Mouse (Mus musculus) testis, adult 2 months (tissue): ENCODE data around the gene Spen. TPM values are rescaled to one million over a fixed set of nuclear protein-coding genes. Genes with fewer than 3 reads are reported as not detected.
"Not testable (repeated sequence)": the region's sequence is repeated elsewhere in the genome, so short reads cannot be mapped to it uniquely, and the experiment has no call there.

ENCODE experiments used
- H3K27ac ChIP-seq: fragments of 200-500 bp; 2 replicates; pipeline ENCODE4 v1.5.1; 2012; ENCODE audit warnings: low read depth, low read length; ENCODE audit not compliant: control insufficient read depth, insufficient read depth
- H3K27me3 ChIP-seq: fragments of 200-500 bp; 2 replicates; pipeline ENCODE4 v1.6.1; 2012; ENCODE audit warnings: mild to moderate bottlenecking, low read length, moderate library complexity; ENCODE audit not compliant: control insufficient read depth, insufficient read depth
- H3K36me3 ChIP-seq: fragments of 200-500 bp; 2 replicates; pipeline ENCODE4 v1.6.1; 2012; ENCODE audit warnings: mild to moderate bottlenecking, low read length; ENCODE audit not compliant: control insufficient read depth, insufficient read depth
- H3K4me1 ChIP-seq: fragments of 200-500 bp; 2 replicates; pipeline ENCODE4 v1.6.1; 2012; ENCODE audit warnings: low read length; ENCODE audit not compliant: control insufficient read depth, insufficient read depth
- H3K4me3 ChIP-seq: fragments of 200-500 bp; 2 replicates; pipeline ENCODE4 v1.5.1; 2012; ENCODE audit warnings: low read depth, mild to moderate bottlenecking, low read length, moderate library complexity, mixed read lengths; ENCODE audit not compliant: control insufficient read depth
- CTCF ChIP-seq: fragments of 200-500 bp; IDR thresholded peaks from 2 replicates; pipeline ENCODE4 v1.5.1; 2012; ENCODE audit warnings: low read depth, mild to moderate bottlenecking, inconsistent platforms, low read length, moderate library complexity; ENCODE audit not compliant: control insufficient read depth, insufficient read depth, insufficient replicate concordance
- POLR2A ChIP-seq: fragments of 200-500 bp; IDR thresholded peaks from 2 replicates; pipeline ENCODE4 v1.6.1; 2012; ENCODE audit warnings: low read depth, mild to moderate bottlenecking, inconsistent platforms, low read length, moderate library complexity; ENCODE audit not compliant: control insufficient read depth
- polyA plus RNA-seq: library from polyadenylated mRNA; depleted of rRNA; stranded (reverse); fragments of >200 nt; gene quantifications from 2 replicates; pipeline ENCODE4 v1.2.3, GENCODE M21; 2012

Spen gene
- polyA plus RNA-seq, 1 experiment = 16.9 TPM

DNA sequence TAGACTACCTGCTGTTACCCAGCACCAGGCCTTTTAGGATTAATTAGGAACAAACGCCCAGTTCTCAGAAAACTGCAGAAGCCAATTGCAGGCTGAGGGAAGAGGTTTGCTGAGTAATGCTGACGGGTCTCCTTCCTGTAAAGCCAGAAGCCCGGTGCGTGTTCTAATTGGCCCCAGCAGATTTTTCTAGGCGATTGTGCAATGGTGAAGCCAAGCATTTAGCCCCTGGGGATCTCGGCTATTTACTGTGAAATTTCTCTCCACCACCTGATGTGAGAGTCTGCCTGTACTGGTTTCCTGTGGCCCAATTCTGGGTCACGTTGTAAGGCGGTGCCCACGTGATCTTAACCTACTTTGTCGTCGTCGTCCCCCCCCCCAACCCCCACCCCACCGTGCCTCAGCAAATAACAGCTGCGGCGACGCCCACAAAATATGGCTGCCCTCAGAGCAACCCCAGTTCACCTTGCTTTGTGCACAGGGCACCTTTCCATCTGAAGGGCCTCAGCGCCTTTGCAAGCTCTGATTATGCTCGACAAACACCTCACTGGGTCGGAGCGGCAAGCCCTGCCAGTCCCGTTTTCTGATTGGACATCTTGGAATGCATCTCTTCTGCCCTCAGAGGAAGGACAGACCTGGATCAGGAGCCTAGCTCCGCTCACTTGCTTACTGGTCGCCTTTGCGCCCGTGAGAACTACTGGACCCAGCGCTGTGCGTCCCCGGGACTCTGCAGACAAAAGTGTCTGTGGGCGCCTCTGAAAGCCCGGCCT is 20.9 kb upstream of the Spen start:
- no peak for TF ChIP-seq CTCF
- TF ChIP-seq POLR2A = no peak
- Histone ChIP-seq H3K27ac (peak overlapping the region; percentile 73), H3K36me3 (no peaks in the 10 kb centered on the region)

DNA sequence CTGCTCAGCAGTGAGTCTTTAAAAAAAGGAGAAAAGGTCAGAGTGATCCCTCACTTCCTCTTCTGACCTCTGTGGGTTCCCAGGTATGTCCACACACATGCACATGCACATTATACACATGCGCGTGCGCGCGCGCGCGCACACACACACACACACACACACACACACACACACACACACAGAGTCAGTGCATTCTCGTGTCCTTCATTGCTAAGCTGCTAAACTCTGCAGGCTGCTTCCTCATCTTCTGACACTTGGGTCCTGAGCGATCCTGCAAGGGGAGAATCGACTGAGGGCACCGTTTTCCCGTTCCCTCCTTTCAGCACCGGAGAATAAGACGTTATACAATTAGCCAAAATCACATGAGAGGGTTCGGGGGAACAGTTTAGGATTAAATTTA is 20.3 kb upstream of the Spen start:
- Histone ChIP-seq H3K27me3 (no peaks in the 10 kb centered on the region), H3K4me1 (no peaks in the 10 kb centered on the region; the same call in 1 of the 2 replicates), H3K27ac (no peak overlapping the region), H3K36me3 (no peaks in the 10 kb centered on the region), H3K4me3 (no peak overlapping the region)
- TF ChIP-seq CTCF (no peak), POLR2A (no peak)

More for the DNA sequence above, 20.9 kb upstream of the Spen start:
- Histone ChIP-seq H3K4me1 (no peaks in the 10 kb centered on the region; the same call in 1 of the 2 replicates), H3K27me3 (no peaks in the 10 kb centered on the region), H3K4me3 (peak overlapping the region; percentile 72)

DNA sequence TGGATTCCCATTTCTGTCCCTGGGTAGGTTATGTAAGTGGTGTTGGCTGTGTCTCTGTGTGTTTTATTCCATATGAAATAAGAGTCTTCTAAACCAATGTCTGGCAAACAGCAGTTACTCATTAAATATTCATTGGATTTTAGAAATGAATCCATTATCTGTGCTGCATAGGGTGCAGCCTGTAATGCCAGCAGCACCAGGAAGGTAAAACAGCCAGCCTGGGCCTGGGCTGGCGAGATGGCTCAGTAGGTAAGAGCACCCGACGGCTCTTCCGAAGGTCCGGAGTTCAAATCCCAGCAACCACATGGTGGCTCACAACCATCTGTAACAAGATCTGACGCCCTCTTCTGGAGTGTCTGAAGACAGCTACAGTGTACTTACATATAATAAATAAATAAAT is 17.8 kb upstream of the Spen start:
- not testable (repeated sequence) for H3K4me3 ChIP-seq, H3K36me3 ChIP-seq, H3K27me3 ChIP-seq, H3K4me1 ChIP-seq, H3K27ac ChIP-seq

DNA sequence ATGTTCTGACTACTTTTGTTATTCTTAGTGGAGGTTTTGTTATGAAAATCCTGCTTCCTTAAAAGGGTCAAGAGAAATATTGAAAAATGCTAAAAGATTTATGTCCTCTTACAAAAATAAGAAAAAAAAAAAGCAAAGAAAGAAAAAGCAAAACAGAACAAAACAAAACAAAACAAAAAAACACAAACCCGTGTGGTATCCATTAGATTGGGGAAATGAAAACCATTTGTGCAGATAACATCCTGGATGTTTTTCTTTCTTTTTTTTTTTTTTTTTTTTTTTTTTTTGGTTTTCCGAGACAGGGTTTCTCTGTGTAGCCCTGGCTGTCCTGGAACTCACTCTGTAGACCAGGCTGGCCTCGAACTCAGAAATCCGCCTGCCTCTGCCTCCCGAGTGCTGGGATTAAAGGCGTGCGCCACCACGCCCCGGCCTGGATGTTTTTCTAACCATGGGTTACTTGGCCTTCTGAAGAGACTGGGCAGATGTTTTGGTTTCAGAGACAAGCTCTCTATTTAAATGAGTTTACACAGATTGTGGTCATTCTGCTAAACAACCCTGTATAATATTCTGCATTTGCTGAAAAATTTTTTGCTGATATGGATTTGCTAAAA is 16.0 kb upstream of the Spen start:
- H3K27me3 ChIP-seq, H3K4me3 ChIP-seq, H3K4me1 ChIP-seq, H3K27ac ChIP-seq, H3K36me3 ChIP-seq: not testable (repeated sequence)

DNA sequence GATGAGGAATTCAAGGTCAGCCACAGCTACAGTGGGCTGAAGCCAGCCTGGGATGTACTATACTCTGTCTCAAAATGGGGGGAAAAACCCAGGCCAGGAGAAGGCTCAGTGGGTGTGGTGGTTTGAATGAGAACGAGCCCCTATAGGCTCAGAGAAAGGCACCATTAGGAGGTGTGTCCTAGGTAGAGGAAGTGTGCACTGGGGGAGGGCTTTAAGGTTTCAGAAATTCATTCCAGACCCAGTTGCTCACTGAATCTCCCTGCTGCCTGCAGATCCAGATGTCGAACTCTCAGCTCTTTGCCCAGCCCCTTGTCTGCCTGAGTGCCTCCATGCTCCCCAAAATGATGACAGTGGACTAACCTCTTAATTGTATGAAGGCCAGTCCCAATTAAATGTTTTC is 14.1 kb upstream of the Spen start:
- Histone ChIP-seq H3K4me1 (no peaks in the 10 kb centered on the region; the same call in 1 of the 2 replicates), H3K4me3 (no peak overlapping the region), H3K27ac (no peak overlapping the region), H3K27me3 (no peaks in the 10 kb centered on the region), H3K36me3 (no peaks in the 10 kb centered on the region)
- TF ChIP-seq CTCF (no peak), POLR2A (no peak)

DNA sequence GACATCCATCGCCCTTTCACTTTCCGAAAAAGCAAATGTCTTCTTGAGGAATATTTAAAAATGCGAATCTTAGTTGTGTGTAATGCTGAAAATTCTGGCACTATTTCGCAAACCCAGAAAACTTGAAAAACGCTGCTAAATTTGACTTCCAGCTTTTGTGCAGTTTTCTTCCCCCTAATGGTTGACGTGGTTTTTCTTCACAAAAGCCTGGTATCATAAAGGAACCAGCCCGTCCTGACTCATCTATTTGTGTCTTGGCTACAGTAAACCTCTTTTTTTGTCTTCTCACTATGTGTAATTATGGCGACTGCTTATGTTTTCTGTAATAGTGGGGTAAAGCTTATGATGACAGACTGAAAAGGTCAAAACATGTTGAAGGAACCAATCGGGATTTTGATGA is 8.9 kb upstream of the Spen start:
- no peaks in the 10 kb centered on the region for H3K36me3 ChIP-seq
- no peaks in the 10 kb centered on the region for H3K27me3 ChIP-seq
- peaks cover 4% of the 10 kb centered on the region for H3K4me1 ChIP-seq
- peak overlapping the region; percentile 43 for H3K27ac ChIP-seq
- TF ChIP-seq CTCF (no peak), POLR2A (no peak)
- peak overlapping the region; percentile 16; the same call in 1 of the 2 replicates for H3K4me3 ChIP-seq

DNA sequence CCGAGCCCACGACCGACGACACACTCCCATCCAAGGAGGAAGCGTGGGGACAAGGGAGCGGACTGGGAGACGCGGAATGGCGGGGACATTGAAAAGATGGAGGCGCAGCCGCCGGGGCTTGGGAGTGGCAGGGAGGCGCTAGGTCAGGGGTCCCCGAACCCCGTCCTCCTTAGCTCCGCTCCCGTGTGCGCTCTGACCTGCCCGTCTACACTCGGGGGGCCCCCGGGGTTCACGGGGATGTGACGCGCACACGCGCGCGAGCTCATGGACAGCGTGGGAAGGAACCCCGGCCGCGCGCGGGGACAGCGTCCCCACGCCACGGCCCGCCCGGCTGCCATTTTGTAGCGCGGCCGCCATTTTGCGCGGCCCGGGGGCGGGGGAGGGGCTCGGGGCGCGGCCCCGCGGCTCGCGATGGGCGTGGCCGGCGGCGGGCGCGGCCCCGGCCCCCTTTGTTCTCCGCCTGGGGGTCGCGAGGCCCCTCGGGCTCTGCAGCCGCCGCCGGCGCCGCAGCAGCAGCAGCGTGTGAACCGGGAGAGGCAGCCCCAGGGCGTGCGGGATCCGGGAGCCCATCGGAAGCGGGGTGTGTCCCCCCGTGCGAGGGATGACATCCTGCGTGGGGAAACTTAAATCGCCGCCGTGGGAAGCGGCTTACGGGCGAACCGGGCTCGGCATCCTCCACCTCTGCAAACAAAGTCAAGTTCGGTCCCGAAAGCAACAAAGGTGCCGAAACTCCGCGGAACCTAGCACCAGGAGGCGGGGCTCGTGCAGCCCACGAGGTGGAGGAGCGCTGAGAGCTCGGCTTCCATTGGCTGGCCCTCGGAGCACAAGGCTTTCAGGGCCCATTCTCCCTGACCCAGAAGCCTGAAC is 8.2 kb upstream of the Spen start:
- H3K36me3 ChIP-seq = no peaks in the 10 kb centered on the region

More for the DNA sequence above, 8.2 kb upstream of the Spen start:
- Histone ChIP-seq H3K4me1 (peaks cover 4% of the 10 kb centered on the region), H3K27ac (peak overlapping the region; percentile 98), H3K27me3 (no peaks in the 10 kb centered on the region), H3K4me3 (peak overlapping the region; percentile 97)
- no peak; the same call in 1 of the 2 replicates for TF ChIP-seq POLR2A
